Mouse (Mus musculus): ENCODE data around the gene Mmp14.

GRCm38 (mm10) chr14:54430406-54431145 lies 836 bp upstream of the Mmp14 start:
- no peak for TF ChIP-seq CTCF (IDR thresholded peaks at IDR 0.05; ENCODE audit: low read depth, low read length)
- no peak for TF ChIP-seq GATA2 (IDR thresholded peaks at IDR 0.05; ENCODE audit: borderline replicate concordance, low read depth, low read length)
